Mouse (Mus musculus) macrophage (primary cell): ENCODE results near the gene Ptcd3. TPM values are rescaled to one million over a fixed set of nuclear protein-coding genes. Genes with fewer than 3 reads are reported as not detected.
A peak's percentile ranks its signal among the peaks of the same experiment; 100 is the strongest.

Source experiments
- H3K27ac ChIP-seq: fragments of 350-480 bp; formaldehyde crosslinking; 2 replicates; pipeline ENCODE4 v1.9.0; 2021
- H3K36me3 ChIP-seq: fragments of 350-480 bp; formaldehyde crosslinking; 2 replicates; pipeline ENCODE4 v1.9.0; 2021; ENCODE audit errors: inconsistent target
- H3K4me3 ChIP-seq: fragments of 350-480 bp; formaldehyde crosslinking; 2 replicates; pipeline ENCODE4 v1.9.0; 2021; ENCODE audit errors: inconsistent target
- H3K79me2 ChIP-seq: fragments of 350-480 bp; formaldehyde crosslinking; 2 replicates; pipeline ENCODE4 v1.9.0; 2021; ENCODE audit errors: inconsistent target
- WGBS: methylation state at CpG from one replicate; pipeline ENCODE4 v1.1.7; 2026; ENCODE audit warnings: inconsistent platforms; ENCODE audit not compliant: missing documents; 5-methylcytosine and 5-hydroxymethylcytosine counted together
- polyA plus RNA-seq: library from polyadenylated mRNA; stranded (reverse); fragments of 250-400 nt; gene quantifications from 3 replicates; pipeline ENCODE4 v1.2.4, GENCODE M21; 2018; ENCODE audit warnings: inconsistent platforms

Gene Ptcd3
- polyA plus RNA-seq, 1 experiment from 2014 or later, result 37.8 TPM

- Histone ChIP-seq H3K4me3 (peak overlapping the region; percentile 73), H3K27ac (peak overlapping the region; percentile 66), H3K36me3 (no peaks in the 10 kb centered on the region), H3K79me2 (peaks cover 49% of the 10 kb centered on the region)
- WGBS, result 0% methylated on average over 18 of the region's 21 CpGs
These were observed 77.0 kb downstream of the Ptcd3 start for GRCm38 (mm10) chr6:71831581-71831960.

DNA sequence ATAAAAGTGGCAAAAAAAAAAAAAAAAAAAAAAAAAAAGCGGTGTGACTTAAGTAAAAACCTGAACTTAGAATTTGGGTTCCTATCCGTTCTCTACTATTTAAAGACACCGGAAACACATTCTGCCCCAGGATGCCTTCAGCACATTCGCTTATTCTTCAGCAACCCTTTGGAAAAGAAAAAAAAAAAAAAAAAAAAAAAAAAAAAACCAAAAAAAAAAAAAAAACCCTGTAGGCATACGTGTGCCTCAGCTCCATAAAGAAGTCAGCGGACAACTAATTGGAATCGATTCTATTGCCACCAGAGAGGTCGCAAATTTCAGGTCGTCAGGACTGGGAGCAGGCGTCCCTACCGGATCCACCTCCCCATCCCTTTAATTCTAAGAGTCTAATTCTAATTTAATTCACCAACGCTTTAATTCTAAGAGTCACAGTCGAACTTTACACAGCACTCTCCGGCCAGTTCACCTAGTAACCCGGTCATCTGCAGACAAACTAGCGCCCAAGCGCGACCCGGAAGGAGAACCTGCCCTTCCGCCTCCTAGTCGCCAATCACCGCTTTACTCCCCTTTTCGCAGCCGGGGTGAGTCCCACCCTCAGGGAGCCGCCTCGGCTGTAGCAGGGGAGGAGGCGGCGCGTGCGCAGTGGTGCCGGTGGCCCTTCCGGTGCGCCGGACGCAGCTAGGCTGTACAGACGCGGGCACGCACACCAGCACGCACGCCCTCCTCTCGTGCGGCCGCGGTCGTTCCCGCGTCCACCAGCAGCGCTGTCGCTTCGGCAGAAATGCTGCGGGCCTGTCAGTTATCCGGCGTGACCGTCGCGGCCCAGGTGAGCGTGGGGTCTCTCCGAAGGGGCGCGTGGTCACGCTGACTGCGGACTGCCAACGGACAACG, 77.6 kb downstream of the Ptcd3 start, which contains the start of gene Immt:
Immt (plus strand) TSS at position 642 of the 891 bp plus-strand sequence.
- no peaks in the 10 kb centered on the region for H3K36me3 ChIP-seq
- peak within 1 kb of the TSS; percentile 67 for H3K27ac ChIP-seq
- WGBS, result under 1% methylated on average over 64 of the region's 64 CpGs
- peak within 1 kb of the TSS; percentile 73 for H3K4me3 ChIP-seq
- peaks cover 43% of the 10 kb centered on the region for H3K79me2 ChIP-seq

Other genes starting within 250 kb of the Ptcd3 start
- not detected in 3 replicates for gene Reep1, start 201.2 kb downstream of the Ptcd3 start, polyA plus RNA-seq
- 11.0 to 21.7 TPM (median 19.0 TPM) in 3 replicates for gene Mrpl35, start 81.8 kb downstream of the Ptcd3 start, polyA plus RNA-seq
- gene Immt, start 77.4 kb downstream of the Ptcd3 start, polyA plus RNA-seq, result 63.7 to 112 TPM (median 107 TPM) in 3 replicates
- 6.1 to 26.9 TPM (median 16.6 TPM) in 3 replicates for gene Polr1a, start 303 bp upstream of the Ptcd3 start, polyA plus RNA-seq
- 13.3 to 105 TPM (median 18.9 TPM) in 3 replicates for gene St3gal5, start 188.8 kb upstream of the Ptcd3 start, polyA plus RNA-seq